Mouse (Mus musculus): ENCODE results near the gene Lnx2. TPM values are rescaled to one million over a fixed set of nuclear protein-coding genes. Genes with fewer than 3 reads are reported as not detected.
A peak's percentile ranks its signal among the peaks of the same experiment; 100 is the strongest.

The Lnx2 gene
- 14.8 and 17.2 TPM in 2 replicates for polyA plus RNA-seq (2015; fragmentation: Nextera tagmentation; extraction: Ambion mirVana)

- peaks cover under 1% of the 10 kb centered on the region; the same call in 1 of the 2 replicates for H3K36me3 ChIP-seq
- under 1% methylated on average over 65 of the region's 65 CpGs for WGBS
- peaks cover 30% of the 10 kb centered on the region for H3K4me1 ChIP-seq
Measured at GRCm38 (mm10) chr5:147076026-147076798, at the start of gene Lnx2. Gene Lnx2, minus strand, starts transcription at chr5:147076586.

GRCm38 (mm10) chr5:147125542-147126185 is 49.3 kb upstream of the Lnx2 start:
- Histone ChIP-seq H3K36me3 (no peaks in the 10 kb centered on the region), H3K4me1 (no peaks in the 10 kb centered on the region), H3K4me2 (replicated peaks) (no peak overlapping the region), H3K9ac (no peak overlapping the region), H3K9me3 (replicated peaks) (no peaks in the 10 kb centered on the region), H3K4me3 (replicated peaks) (no peak overlapping the region), H3K27me3 (no peaks in the 10 kb centered on the region), H3K27ac (replicated peaks) (no peak overlapping the region)
- no peak for ATAC-seq (ENCODE audit: insufficient number of reproducible peaks, low FRiP score, low TSS enrichment, low read depth)
- 92% methylated on average over 13 of the region's 13 CpGs for WGBS

More at GRCm38 (mm10) chr5:147076026-147076798, at the start of gene Lnx2:
- H3K27ac ChIP-seq (replicated peaks), result peak within 1 kb of the TSS; percentile 98
- ATAC-seq (ENCODE audit: insufficient number of reproducible peaks, low FRiP score, low TSS enrichment, low read depth), result peak; percentile 99
- H3K4me3 ChIP-seq (replicated peaks), result peak within 1 kb of the TSS; percentile 73
- H3K9ac ChIP-seq, result peak within 1 kb of the TSS; percentile 77
- H3K27me3 ChIP-seq, result no peaks in the 10 kb centered on the region
- H3K9me3 ChIP-seq (replicated peaks), result no peaks in the 10 kb centered on the region
- H3K4me2 ChIP-seq (replicated peaks), result peak within 1 kb of the TSS; percentile 94

GRCm38 (mm10) chr5:147124794-147125193 is 48.4 kb upstream of the Lnx2 start:
- H3K27ac ChIP-seq (replicated peaks), result no peak overlapping the region
- H3K4me3 ChIP-seq (replicated peaks), result no peak overlapping the region
- WGBS, result 64% methylated on average over 9 of the region's 9 CpGs
- no peaks in the 10 kb centered on the region for H3K36me3 ChIP-seq
- no peak for ATAC-seq (ENCODE audit: insufficient number of reproducible peaks, low FRiP score, low TSS enrichment, low read depth)
- no peaks in the 10 kb centered on the region for H3K4me1 ChIP-seq
- H3K4me2 ChIP-seq (replicated peaks), result no peak overlapping the region
- H3K9me3 ChIP-seq (replicated peaks), result no peaks in the 10 kb centered on the region
- H3K9ac ChIP-seq, result no peak overlapping the region
- H3K27me3 ChIP-seq, result no peaks in the 10 kb centered on the region

GRCm38 (mm10) chr5:147121146-147121545 is 44.8 kb upstream of the Lnx2 start:
- WGBS, result 89% methylated on average over 4 of the region's 4 CpGs
- H3K4me1 ChIP-seq, result no peaks in the 10 kb centered on the region
- no peaks in the 10 kb centered on the region for H3K27me3 ChIP-seq
- no peaks in the 10 kb centered on the region for H3K36me3 ChIP-seq
- no peak overlapping the region for H3K9ac ChIP-seq
- H3K4me3 ChIP-seq (replicated peaks), result no peak overlapping the region
- no peak overlapping the region for H3K4me2 ChIP-seq (replicated peaks)
- no peaks in the 10 kb centered on the region for H3K9me3 ChIP-seq (replicated peaks)
- no peak overlapping the region for H3K27ac ChIP-seq (replicated peaks)
- ATAC-seq (ENCODE audit: insufficient number of reproducible peaks, low FRiP score, low TSS enrichment, low read depth), result no peak

GRCm38 (mm10) chr5:147117027-147117426 is 40.6 kb upstream of the Lnx2 start:
- H3K36me3 ChIP-seq, result peaks cover 11% of the 10 kb centered on the region
- 22% methylated on average over 6 of the region's 6 CpGs for WGBS
- no peak overlapping the region for H3K4me3 ChIP-seq (replicated peaks)
- H3K9ac ChIP-seq, result no peak overlapping the region
- H3K9me3 ChIP-seq (replicated peaks), result no peaks in the 10 kb centered on the region
- no peak for ATAC-seq (ENCODE audit: insufficient number of reproducible peaks, low FRiP score, low TSS enrichment, low read depth)
- no peaks in the 10 kb centered on the region for H3K4me1 ChIP-seq
- no peaks in the 10 kb centered on the region for H3K27me3 ChIP-seq
- H3K27ac ChIP-seq (replicated peaks), result no peak overlapping the region
- H3K4me2 ChIP-seq (replicated peaks), result no peak overlapping the region

GRCm38 (mm10) chr5:147115631-147116030 is 39.2 kb upstream of the Lnx2 start:
- H3K4me1 ChIP-seq, result no peaks in the 10 kb centered on the region
- H3K36me3 ChIP-seq, result peaks cover 20% of the 10 kb centered on the region
- H3K9me3 ChIP-seq (replicated peaks), result no peaks in the 10 kb centered on the region
- H3K4me2 ChIP-seq (replicated peaks), result no peak overlapping the region
- WGBS, result 93% methylated on average over 4 of the region's 4 CpGs
- ATAC-seq (ENCODE audit: insufficient number of reproducible peaks, low FRiP score, low TSS enrichment, low read depth), result no peak
- no peak overlapping the region for H3K4me3 ChIP-seq (replicated peaks)
- H3K27me3 ChIP-seq, result no peaks in the 10 kb centered on the region
- no peak overlapping the region for H3K9ac ChIP-seq
- H3K27ac ChIP-seq (replicated peaks), result no peak overlapping the region

- Histone ChIP-seq H3K4me2 (replicated peaks) (no peak overlapping the region), H3K4me3 (replicated peaks) (no peak overlapping the region), H3K36me3 (peaks cover 28% of the 10 kb centered on the region), H3K9me3 (replicated peaks) (no peaks in the 10 kb centered on the region), H3K4me1 (no peaks in the 10 kb centered on the region), H3K27ac (replicated peaks) (no peak overlapping the region), H3K27me3 (no peaks in the 10 kb centered on the region), H3K9ac (no peak overlapping the region)
- ATAC-seq (ENCODE audit: insufficient number of reproducible peaks, low FRiP score, low TSS enrichment, low read depth), result no peak
- 76% methylated on average over 7 of the region's 7 CpGs for WGBS
Measured at GRCm38 (mm10) chr5:147114738-147115137, 38.4 kb upstream of the Lnx2 start.

GRCm38 (mm10) chr5:147108861-147109591 is 32.6 kb upstream of the Lnx2 start:
- Histone ChIP-seq H3K4me3 (replicated peaks) (no peak overlapping the region), H3K4me1 (no peaks in the 10 kb centered on the region), H3K27ac (replicated peaks) (no peak overlapping the region), H3K9me3 (replicated peaks) (no peaks in the 10 kb centered on the region), H3K27me3 (no peaks in the 10 kb centered on the region), H3K9ac (no peak overlapping the region), H3K36me3 (peaks cover 45% of the 10 kb centered on the region), H3K4me2 (replicated peaks) (no peak overlapping the region)
- no peak for ATAC-seq (ENCODE audit: insufficient number of reproducible peaks, low FRiP score, low TSS enrichment, low read depth)
- WGBS, result 79% methylated on average over 13 of the region's 13 CpGs

- Histone ChIP-seq H3K9me3 (replicated peaks) (no peaks in the 10 kb centered on the region), H3K4me2 (replicated peaks) (no peak overlapping the region), H3K27ac (replicated peaks) (no peak overlapping the region), H3K36me3 (peaks cover 39% of the 10 kb centered on the region), H3K4me3 (replicated peaks) (no peak overlapping the region), H3K9ac (no peak overlapping the region), H3K27me3 (no peaks in the 10 kb centered on the region), H3K4me1 (no peaks in the 10 kb centered on the region)
- WGBS, result 92% methylated on average over 3 of the region's 3 CpGs
- no peak for ATAC-seq (ENCODE audit: insufficient number of reproducible peaks, low FRiP score, low TSS enrichment, low read depth)
Measured at GRCm38 (mm10) chr5:147107276-147107675, 30.9 kb upstream of the Lnx2 start.

- H3K27me3 ChIP-seq, result no peaks in the 10 kb centered on the region
- no peak overlapping the region for H3K27ac ChIP-seq (replicated peaks)
- H3K4me3 ChIP-seq (replicated peaks), result no peak overlapping the region
- H3K4me1 ChIP-seq, result 0 out of 2 replicates have a peak, but pooled peaks cover 3% of the 10 kb centered on the region
- H3K9ac ChIP-seq, result no peak overlapping the region
- ATAC-seq (ENCODE audit: insufficient number of reproducible peaks, low FRiP score, low TSS enrichment, low read depth), result no peak; the same call in 1 of the 2 replicates
- peaks cover 34% of the 10 kb centered on the region for H3K36me3 ChIP-seq
- no peaks in the 10 kb centered on the region for H3K9me3 ChIP-seq (replicated peaks)
- WGBS, result 76% methylated on average over 6 of the region's 6 CpGs
- no peak overlapping the region for H3K4me2 ChIP-seq (replicated peaks)
Measured at GRCm38 (mm10) chr5:147102295-147102694, 25.9 kb upstream of the Lnx2 start.

GRCm38 (mm10) chr5:147100180-147100579 is 23.8 kb upstream of the Lnx2 start:
- Histone ChIP-seq H3K36me3 (peaks cover 33% of the 10 kb centered on the region), H3K27me3 (no peaks in the 10 kb centered on the region), H3K4me2 (replicated peaks) (no peak overlapping the region), H3K4me1 (peaks cover 9% of the 10 kb centered on the region; the same call in 1 of the 2 replicates), H3K27ac (replicated peaks) (no peak overlapping the region), H3K9ac (no peak overlapping the region), H3K4me3 (replicated peaks) (no peak overlapping the region), H3K9me3 (replicated peaks) (no peaks in the 10 kb centered on the region)
- ATAC-seq (ENCODE audit: insufficient number of reproducible peaks, low FRiP score, low TSS enrichment, low read depth), result no peak
- WGBS, result 66% methylated on average over 2 of the region's 2 CpGs

Measured in embryonic facial prominence, embryonic 15.5 days (tissue).